Mouse (Mus musculus) cerebellum, adult 9-11 months (tissue): ENCODE data around the gene Sec1.

Experiments
- DNase-seq: peaks from one replicate; pipeline ENCODE4 v3.0.0; 2022

Sec1 gene

DNA sequence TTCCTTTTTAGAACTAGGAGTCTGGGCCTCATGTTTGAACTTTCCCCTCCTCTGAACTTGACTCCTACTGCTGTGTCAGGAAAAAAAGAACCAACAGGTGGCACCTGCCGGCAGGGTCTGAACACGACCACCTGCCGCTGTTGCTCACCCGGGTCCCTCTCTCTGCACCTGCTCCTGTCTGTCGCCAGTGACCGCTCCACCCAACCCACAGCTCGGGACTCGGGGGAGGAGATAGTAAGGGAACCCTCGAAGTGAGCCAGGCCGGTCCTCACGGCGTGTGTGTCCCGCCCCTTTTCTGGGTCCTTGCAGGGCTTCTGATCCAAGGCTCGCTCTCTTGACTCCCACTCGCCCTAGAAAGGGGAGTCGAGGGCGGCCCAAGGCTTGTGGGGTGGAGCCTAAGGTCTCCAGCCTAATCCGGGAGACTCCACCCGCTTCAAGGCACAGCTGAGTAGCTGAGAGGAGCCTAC lies 54.6 kb downstream of the Sec1 start, which contains the start of gene Mamstr:
Gene Mamstr (plus strand): TSS at position 417 of the 467 bp plus-strand sequence.
- DNase-seq: peak; percentile 81

- peak; percentile 99 for DNase-seq
Observed at GRCm38 (mm10) chr7:45638623-45639401, 55.4 kb downstream of the Sec1 start.

GRCm38 (mm10) chr7:45637710-45638109 lies 56.5 kb downstream of the Sec1 start:
- peak; percentile 67 for DNase-seq

DNA sequence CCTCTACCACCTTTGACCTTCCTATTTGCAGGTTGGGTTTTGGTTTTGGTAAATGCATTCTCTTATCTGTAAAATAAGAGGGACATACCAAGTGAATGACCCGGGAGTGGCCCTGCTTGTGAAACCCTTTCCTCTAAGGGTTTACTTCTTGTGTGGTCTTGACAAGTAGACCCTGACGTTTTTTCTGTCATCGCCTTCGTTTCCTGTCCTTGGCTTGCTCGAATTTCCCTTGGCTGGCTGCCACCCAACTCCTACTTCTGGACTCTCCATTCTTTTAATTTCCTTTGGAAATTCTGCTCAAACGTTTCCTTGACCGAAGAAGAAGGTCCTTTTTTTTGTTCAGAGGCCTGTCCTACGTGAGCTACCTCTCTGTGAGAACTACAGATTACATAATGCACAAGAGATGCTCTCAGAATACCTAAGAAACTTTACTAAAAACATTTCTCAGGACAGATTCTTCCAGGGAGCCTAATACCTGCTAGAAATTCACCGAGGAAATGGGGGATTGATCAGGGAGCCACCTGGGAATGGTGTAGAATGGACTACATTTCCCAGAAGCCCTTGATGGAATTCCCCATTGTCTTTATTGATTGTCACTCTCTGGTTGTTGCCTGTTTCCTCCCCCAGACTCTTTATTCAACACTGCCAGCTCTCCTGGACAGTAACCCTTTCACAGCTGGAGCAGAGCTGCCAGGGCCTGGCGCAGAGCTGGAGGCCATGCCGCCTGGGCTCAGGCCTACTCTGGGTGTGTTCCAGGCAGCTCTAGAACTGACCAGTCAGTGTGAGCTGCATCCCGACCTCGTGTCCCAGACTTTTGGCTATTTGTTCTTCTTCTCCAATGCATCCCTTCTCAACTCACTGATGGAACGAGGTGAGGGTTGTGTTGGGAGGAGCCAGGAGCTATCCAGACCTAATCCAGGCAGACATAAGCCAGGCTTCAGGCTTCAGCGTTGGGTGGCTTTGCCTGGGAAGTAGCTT lies 58.2 kb downstream of the Sec1 start:
- DNase-seq: peak; percentile 53

DNA sequence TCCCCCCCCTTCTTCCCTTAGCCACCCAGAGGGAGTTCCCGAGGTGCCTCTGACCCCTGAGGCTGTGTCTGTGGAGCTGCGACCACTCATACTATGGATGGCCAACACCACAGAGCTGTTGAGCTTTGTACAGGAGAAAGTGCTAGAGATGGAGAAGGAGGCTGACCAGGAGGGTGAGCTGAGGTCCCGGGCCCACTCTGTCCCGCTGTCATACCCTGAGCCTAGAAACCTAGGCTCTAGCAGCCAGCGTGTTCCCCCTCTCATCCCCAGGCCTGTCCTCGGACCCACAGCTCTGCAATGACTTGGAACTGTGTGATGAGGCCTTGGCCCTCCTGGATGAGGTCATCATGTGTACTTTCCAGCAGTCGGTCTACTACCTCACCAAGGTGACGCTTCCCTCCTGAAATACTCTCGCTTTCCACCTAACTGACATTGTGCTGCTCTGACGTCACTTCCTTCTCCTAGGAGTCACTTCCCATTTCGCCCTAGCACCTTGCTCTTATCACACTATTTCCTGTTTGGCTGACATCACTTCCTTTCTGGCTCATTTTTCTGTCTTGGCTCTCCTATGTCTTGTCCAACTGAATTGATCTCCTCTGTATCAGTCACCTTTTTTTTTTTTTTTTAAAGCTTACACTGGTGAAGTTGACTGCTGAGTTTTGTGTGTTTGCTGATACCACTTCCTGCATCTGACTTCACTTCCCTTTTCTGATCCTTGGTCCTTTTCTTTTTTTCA lies 59.1 kb downstream of the Sec1 start:
- DNase-seq: peak; percentile 43

GRCm38 (mm10) chr7:45632499-45632898 lies 61.7 kb downstream of the Sec1 start:
- DNase-seq: peak; percentile 85

GRCm38 (mm10) chr7:45630064-45630907 lies 63.9 kb downstream of the Sec1 start:
- DNase-seq: peak; percentile 66

DNA sequence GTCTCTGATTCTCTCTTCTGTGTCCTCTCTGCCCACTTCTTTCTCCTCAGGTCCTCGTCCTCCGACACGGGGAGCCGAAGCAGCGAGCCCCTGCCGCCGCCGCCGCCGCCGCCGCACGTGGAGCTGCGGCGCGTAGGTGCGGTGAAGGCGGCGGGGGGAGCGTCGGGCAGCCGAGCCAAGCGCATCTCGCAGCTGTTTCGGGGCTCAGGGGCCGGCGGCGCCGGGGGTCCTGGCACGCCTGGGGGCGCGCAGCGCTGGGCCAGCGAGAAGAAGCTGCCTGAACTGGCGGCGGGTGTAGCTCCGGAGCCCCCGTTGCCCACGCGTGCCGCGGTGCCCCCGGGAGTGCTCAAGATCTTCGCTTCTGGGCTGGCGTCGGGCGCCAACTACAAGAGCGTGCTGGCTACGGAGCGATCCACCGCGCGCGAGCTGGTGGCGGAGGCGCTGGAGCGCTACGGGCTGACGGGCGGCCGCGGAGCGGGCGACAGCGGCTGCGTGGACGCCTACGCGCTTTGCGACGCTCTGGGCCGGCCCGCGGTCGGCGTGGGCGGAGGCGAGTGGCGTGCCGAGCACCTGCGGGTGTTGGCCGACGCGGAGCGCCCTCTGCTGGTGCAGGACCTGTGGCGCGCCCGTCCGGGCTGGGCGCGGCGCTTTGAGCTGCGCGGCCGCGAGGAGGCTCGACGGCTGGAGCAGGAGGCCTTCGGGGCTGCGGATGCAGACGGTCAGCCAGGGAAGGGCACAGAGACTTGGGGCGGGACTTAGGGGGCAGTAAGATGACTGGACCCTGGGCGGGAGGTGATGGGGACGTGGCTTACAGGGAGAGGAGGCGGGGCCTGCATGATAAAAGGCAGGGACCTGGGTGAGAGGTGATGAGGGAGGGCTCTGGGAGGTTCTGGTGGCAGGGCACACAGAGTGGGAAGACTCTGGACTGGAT lies 65.6 kb downstream of the Sec1 start:
- DNase-seq: peak; percentile 94
